Mouse (Mus musculus) CH12.LX (cell line): Measurements from ENCODE around the gene Rabgap1l.

Experiments
- CHD2 ChIP-seq: IDR thresholded peaks from 2 replicates; pipeline ENCODE4 v1.6.1; 2011; ENCODE audit warnings: low read length, improper control_type of control experiment
- CTCF ChIP-seq, 2 experiments: IDR thresholded peaks in 1 of 2; conservative IDR thresholded peaks in 1 of 2; 2 replicates each; pipeline ENCODE4 v1.5.1; 2011 to 2012; ENCODE audit warnings: low read depth in 2 of 2, low read length in 2 of 2, improper control_type of control experiment in 1 of 2, inconsistent platforms in 1 of 2, mild to moderate bottlenecking in 1 of 2, moderate library complexity in 1 of 2
- POLR2A ChIP-seq: IDR thresholded peaks from 2 replicates; pipeline ENCODE4 v1.6.1; 2011; ENCODE audit warnings: low read depth, mild to moderate bottlenecking, improper control_type of control experiment, low read length

DNA sequence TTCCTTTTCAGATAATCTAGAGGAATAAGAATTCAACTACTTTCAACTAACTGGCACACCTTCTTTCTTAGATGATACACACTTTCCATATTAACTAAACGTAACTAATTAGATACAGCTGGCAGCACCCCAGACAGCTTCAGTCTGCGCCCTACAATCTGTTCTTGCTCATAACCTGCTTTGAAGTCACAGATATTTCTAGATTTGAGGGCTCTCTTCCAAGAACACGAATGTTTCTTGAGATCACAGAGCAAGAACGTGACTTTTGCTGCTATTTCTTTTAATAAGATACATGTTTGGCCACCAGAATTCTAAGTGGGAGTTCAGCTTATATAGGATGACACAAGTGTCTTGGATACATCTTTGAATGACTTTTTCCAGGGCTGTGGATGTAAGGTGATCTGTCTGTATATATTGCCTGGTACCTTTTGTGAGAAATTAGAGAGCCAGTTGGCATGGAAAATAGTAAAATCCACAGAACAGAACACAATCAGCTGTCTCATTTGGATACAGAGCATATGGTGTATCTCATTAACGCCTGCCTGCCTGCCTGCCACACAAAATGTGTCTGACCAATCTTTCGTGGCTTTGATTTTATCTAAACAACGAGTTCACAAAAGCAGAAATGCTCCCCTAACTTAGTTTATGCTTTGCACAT lies 506.5 kb downstream of the Rabgap1l start:
- TF ChIP-seq CHD2: no peak
- no peak for TF ChIP-seq CTCF (conservative IDR thresholded peaks at IDR 0.05 in 1 of 2, IDR thresholded peaks at IDR 0.05 in 1 of 2; ENCODE audit: low read depth in 2 of 2, low read length in 2 of 2)
- TF ChIP-seq POLR2A: no peak
